13 mouse cellular contexts compared by ENCODE assay signal in genomic region chr19:36229315-36229714, GRCm38 (mm10).
"Had no signal": no experiment of that assay in that cellular context is flagged by ENCODE, and none has a peak within 500 bp of the region (broad histone marks: within the 10 kb centered on the region; RNA-seq: fewer than 3 reads in every experiment).

No protein-coding gene starts in this region.

- H3K27me3 ChIP-seq: kidney, embryonic 15.5 days; limb, embryonic 15.5 days; liver, embryonic 12.5 days; neural tube, embryonic 12.5 days had no signal

- H3K4me1 ChIP-seq: limb, embryonic 15.5 days; liver, embryonic 12.5 days; neural tube, embryonic 12.5 days had no signal

- H3K9me3 ChIP-seq: kidney, embryonic 15.5 days; limb, embryonic 15.5 days; liver, embryonic 12.5 days; midbrain, embryonic 10.5 days; neural tube, embryonic 12.5 days had no signal

- H3K4me3 ChIP-seq: kidney, embryonic 15.5 days; limb, embryonic 15.5 days; liver, embryonic 12.5 days; midbrain, embryonic 10.5 days; neural tube, embryonic 12.5 days had no signal

- H3K4me2 ChIP-seq: kidney, embryonic 15.5 days; limb, embryonic 15.5 days; liver, embryonic 12.5 days; lung, embryonic 14.5 days; neural tube, embryonic 12.5 days had no signal

- H3K27ac ChIP-seq: kidney, embryonic 15.5 days; limb, embryonic 15.5 days; liver, embryonic 12.5 days; midbrain, embryonic 10.5 days; neural tube, embryonic 12.5 days; stomach, postnatal 0 days had no signal

- DNase-seq: kidney, postnatal 14 days; lung, embryonic 14.5 days; lung, postnatal 10 days; lung, postnatal 4 days; midbrain, embryonic 14.5 days; thymus, adult 18-20 months; thymus, postnatal 14 days had no signal

- H3K36me3 ChIP-seq: kidney, embryonic 15.5 days; limb, embryonic 15.5 days; liver, embryonic 12.5 days; midbrain, embryonic 10.5 days; neural tube, embryonic 12.5 days had no signal

- H3K9ac ChIP-seq: kidney, embryonic 15.5 days; limb, embryonic 15.5 days; liver, embryonic 12.5 days; lung, embryonic 14.5 days; neural tube, embryonic 12.5 days had no signal

- ATAC-seq: liver, embryonic 12.5 days had no signal
